Mouse (Mus musculus): ENCODE results near the gene Rps17.

The Rps17 gene

DNA sequence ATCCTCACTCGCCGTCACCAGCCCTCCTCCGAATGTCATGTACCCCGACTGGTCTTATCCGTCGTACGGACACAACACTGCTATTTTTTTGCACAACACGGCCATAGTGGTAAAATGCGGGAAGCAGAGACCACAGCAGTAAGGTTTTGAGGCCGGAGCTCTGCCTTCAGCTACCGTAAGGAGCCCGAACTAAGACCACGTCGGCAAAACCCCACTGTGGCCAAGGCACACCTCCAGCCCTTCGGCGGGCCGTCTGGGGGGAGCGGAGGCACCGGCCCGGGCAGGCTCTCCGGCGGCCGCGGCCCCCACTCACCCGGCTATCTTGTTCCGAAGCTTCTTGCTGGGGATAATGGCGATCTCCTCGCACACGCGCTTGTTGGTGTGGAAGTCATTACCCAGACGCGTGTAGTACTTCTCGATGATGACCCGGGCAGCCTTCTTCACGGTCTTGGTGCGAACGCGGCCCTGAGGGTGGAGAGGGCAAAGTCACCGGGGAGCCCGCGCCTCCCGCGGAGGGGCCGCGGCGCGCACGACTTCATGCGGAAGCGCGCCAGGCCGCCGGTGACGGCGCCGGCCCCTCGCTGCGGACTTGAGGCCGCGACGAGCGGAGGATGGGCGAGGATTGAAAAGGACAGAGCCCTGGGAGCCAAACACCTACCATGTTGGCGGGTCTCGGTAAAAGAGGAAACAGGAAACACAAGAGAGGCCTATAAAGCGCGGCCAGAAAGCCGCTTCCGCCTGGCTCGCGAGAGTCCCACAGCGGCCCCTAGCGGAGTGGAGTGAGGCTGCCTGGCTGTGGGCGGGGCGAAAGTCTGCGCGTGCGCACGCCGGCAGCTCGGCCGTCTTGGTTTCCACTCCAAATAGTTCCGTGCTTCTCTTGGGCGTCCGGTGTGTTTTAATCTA, at the start of gene Rps17:
Gene Rps17, minus strand, starts transcription at position 711 of the 903 bp plus-strand sequence.
- DNase-seq (ENCODE audit: low read depth, low spot score): peak; percentile 89

DNA sequence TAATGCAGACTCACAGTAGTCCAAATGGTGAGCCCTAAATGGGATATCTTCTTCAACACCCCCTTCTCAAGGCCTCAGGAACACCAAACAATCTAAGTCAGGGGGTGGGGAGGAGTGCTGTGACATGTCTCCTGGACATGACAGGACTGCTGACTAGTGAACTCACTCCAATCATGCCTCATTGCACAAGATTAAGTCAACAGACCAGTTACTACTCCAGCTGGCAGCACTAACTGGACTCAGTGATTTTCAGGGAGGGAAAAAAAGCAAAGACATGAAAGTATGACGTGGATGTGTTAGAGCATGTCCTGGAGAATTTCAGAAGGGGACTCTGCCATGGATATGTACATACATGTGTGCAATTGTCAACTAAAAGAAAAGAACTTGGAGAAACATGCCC, 34.3 kb upstream of the Rps17 start:
- DNase-seq (ENCODE audit: low read depth, low spot score): no peak

DNA sequence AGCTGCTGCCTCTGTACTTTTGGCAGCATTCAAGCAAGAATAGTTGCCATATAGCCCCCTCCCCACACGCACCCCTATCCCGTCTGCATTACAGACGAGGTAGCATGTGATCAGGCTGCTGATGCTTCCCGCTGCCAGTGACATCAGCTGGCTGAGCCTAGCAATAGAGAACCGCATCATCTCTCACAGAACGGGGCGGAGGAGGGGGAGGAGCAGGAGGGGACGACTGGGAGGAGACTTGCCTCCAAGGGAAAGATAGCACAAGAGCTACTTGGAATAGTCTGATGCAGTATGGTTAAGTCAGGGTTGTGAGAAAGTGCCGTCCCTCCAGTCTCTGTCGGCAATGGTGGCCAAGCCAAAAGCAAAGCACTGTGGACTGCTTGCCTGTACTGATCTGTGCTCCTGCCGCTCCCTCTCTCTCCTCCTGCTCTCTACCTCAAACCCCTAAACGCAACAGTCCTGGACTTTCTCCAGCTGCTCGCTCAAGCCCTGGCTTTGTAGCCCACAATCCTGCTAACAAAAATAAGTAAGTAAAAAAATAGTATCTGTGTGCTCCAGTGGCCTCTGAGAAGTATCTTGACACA, 27.4 kb upstream of the Rps17 start:
- DNase-seq (ENCODE audit: low read depth, low spot score): no peak

DNA sequence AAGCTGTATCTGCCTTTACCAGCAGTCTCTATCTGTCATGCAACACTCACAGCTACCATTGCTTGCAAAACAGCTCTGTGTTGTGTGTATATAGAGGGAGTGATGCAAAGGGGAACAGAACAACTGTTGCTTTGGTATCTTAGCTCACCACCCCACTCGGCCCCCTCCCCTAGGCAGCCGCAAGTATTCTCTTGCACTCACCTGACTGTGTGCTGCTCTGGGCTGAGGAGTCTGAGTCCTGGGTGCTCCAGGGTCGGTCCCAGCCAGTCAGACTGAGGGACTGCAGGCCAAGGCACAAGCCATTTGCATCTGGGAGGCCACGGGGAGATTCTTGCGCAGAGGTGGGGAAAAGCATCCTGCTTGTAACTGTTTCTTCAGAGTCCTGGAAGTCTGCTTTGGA, 26.8 kb upstream of the Rps17 start:
- DNase-seq (ENCODE audit: low read depth, low spot score): no peak

DNA sequence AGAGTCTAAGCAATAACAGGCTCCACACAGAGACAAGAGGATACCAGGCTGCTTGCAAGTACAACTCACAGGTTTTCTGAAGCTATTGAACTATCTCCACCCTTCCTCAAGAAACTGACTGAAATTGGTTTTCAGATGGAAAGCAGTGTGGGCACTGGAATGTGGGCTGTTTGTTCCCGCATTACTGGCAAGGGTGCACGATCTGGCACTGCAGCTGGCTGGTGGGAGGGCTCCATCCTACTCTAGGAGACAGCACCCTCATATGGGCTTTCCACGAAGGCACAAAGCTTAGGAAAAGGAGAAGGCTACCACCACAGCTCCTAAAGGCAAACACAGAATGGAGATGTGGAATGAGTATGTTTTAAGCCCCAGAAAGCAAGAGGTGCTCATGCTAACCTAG, 24.7 kb upstream of the Rps17 start:
- no peak for DNase-seq (ENCODE audit: low read depth, low spot score)

DNA sequence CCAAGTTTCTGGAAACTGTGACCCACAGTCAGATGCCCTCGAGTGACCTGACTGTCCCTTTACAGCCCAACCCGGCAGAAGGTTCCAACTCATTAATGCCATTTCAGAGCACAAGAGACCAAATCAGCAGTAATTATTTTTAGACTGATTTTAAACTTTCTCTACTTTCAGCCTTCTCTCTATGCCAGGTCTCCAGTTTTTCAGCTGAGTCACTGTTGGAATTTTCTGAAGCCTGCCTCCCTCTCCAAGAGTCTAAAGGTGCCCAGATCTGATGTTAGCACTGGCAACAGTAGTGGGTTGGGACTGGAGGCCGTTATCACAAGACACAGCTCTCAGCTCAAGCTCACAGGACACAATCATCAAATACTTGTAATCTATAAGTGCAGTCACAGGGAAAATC, 22.9 kb upstream of the Rps17 start:
- DNase-seq (ENCODE audit: low read depth, low spot score): no peak

DNA sequence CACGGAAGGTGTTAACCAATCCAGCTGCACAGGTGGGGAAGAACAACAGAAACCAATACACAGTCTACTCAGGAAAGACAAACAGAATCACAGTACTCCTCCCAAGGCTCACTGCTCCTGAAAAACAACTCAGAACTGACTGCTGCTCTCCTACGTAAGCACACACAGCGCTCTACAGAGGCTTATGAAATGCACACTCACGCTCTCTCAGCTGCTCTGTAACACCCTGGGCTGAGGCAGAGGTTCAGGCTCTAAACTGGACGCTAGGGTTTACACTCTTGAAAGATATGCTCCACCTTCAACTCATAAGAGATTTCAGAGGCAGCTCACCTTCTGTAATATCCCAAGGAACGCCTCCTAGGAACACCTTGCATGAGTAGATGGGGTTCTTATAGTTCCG, 11.9 kb upstream of the Rps17 start:
- no peak for DNase-seq (ENCODE audit: low read depth, low spot score)

DNA sequence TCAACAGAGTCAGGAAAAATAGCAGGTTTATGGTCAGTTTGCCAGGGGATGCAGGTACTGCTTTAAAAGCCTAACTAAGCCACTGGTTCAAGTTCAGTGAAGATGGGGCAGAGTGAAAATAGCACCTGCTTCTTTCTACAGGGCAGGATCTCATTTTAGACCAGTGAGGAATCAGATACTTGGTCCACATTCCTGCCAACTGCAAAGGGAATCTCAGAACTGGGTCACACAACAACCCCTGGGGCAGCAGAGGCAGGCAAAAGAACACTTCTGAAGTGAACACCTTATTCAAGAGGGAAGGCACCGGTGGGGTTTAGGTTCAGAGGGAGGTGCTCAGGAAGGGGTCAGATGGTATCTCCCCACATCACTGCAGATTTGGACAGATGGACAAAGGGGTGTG, 11.3 kb upstream of the Rps17 start:
- DNase-seq (ENCODE audit: low read depth, low spot score): no peak

DNA sequence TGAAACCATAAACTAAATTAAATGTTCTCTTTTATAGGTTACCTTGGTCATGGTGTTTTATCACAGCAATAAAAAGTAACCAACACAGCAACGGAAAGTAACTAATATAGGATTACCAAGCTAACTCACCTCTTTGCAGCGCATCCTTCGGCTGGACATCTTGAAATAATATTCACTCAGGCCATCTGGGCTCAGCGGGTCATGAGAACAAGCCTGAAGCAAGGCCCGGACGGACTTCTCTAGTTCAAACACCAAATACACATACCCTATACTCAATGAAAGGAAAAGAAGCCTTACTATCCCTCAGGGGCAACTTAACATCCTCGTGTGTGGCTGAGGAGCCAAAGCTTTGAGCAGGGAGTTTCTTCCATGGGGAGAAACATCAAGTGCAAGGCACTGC, 10.7 kb upstream of the Rps17 start:
- DNase-seq (ENCODE audit: low read depth, low spot score): no peak

DNA sequence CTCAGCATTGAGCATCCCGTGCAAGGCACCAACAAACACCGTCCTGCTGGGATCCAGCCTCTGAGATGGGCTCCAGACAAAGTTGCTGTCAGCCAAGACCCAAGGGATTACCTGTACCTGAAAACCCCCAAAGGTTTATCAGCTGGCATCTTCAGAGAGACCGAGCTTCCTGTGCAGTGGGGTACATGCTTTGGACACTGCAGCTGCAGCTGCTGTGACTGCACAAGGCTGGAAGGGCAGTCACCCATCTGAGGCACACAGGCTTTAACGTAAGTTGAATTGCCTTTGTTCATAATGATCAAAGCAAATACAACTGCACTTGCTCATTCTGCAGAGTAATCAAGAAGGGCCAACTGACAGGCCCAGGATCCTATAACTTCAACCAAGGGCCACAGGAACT, 6.8 kb upstream of the Rps17 start:
- no peak for DNase-seq (ENCODE audit: low read depth, low spot score)

DNA sequence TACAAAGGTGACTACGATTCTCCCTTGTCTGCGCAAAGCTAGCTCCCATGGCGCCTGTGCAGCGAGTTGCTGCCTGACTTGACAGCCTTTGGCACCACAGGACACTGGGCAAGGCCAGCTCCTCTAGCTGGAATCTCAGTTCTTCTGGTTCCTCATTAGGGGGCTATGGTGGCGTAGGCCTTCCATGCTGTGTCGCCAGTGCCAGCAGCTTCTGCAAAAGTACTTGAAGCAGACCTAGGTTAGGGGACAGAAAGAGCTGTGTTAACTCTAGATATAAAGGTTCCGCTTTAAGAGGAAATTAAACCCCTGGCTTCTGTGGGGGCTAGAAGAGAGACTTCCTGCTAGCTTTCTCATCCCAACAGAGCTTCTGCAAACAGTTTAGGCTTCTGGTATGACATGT, 3.2 kb upstream of the Rps17 start:
- DNase-seq (ENCODE audit: low read depth, low spot score): no peak

DNA sequence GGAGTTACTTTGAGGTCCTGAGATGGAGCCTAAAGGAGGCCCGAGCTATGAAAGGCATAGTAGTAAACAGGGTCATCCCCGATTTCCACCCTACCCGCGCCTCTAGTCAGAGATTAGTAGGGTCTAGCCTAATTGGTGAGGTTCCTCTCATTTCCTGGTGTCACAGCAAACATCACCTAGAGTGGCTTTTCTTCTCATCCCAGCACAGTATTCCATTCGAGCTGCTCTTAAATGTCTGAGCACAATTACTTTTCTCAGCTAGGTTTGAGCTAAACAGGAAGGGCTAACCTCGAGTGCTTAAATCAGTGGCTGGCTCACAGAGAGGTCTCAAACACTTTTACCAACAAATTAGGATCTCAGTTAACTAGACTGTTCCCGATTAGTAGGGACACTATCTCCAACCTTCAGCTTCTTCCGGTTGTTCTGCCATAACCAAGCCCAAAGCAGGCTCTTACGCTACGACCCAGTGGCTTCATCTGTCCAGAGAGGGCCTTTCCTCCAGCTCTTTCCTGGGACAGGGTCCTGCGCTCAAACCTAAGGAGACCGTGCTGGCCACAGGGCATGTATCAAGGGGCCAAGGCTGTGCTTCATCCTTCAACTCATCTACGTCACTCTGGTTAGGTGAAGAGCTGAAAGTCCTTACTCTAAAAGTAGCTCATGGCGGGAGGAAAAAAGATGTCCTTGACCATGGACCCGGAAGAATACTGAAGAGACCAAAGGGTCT, 555 bp upstream of the Rps17 start:
- no peak for DNase-seq (ENCODE audit: low read depth, low spot score)

DNA sequence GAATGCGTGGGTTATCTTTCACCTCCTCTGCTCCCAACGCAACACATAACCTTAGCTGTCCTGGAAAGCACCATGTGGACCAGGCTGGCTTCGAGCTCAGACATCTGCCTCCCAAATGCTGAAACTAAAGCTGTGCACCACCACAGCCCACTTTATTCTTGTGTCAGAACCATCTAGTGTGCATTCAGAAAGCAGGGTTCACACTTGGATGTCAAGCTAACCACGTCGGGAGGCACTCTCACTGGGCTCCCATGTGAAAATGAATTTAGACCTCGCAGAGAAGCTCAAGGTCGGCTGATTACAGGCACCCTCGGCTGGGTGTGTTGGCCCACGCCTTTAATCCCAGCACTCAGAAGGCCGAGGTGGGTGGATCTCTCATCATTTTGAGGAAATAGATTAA, 1.2 kb downstream of the Rps17 start:
- no peak for DNase-seq (ENCODE audit: low read depth, low spot score)

DNA sequence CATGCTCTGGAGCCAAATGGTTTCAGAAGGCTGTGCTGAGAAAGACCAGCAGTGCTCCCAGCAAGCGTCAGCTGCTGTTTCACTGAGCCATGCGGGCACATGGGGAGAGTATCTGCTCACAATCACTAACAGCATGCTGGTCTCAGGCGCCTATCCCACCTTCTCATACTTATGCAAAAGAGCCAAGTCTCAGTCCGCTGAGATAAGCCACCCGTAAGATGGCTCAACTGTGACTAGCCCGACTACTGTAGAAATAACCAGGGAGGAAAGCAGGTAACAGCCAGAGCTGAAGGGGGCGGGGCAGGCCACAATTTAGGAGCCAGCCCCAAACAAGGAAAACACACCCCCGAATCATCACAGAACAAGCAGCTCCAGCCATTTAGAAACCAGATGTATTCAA, 1.7 kb downstream of the Rps17 start:
- DNase-seq (ENCODE audit: low read depth, low spot score): no peak

DNA sequence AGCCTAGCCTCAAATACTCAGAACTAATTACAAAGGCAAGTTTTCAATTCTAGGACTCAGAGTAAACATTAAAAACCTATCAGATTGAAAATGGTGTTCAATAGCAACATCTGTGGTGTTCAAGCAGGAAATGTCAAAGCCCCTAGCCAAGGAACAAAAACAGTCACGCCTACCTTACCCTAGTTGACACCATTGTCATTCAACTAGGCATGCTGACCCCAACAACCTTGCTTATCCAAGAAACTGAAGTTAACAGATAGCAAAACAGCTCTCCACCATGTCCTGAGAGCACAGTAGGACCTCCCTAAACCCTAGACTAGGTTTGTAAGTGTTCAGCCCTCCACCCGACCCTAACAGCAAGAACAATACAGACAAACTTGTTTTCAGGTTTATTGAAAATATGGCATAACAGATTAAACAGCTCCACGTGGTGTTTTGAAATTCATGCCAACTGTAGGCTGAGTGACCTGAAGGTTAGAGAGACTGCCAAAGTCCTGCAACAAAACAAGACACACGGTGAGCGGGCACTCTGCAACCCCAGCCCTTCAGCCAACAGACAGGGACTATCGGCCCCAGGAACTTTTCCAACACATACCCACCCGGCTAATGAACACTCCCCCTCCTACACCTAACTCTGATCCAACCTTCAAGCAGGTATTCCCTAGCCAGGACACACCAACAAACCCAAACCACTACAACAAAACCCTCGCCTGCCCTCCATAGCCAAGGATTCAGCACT, 2.5 kb downstream of the Rps17 start:
- DNase-seq (ENCODE audit: low read depth, low spot score): no peak

DNA sequence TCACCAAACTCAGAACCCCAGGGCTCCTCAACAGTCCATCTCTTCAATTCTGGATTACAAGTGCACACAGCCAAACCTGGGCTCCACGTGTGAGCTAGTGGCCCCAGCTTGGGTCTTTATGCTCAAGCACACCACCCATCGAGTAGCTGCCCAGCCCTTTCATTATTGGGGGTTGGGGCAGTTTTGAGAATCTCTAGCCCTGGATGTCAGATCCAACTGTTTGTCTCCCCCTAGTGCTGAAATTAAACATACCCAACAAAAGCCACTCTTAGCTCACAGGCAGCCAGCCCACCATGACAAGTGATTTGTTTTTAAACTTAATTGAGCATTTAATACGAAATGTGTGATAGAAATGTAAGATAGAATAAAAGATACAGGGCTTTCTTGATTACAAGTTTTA, 3.5 kb downstream of the Rps17 start:
- no peak for DNase-seq (ENCODE audit: low read depth, low spot score)

DNA sequence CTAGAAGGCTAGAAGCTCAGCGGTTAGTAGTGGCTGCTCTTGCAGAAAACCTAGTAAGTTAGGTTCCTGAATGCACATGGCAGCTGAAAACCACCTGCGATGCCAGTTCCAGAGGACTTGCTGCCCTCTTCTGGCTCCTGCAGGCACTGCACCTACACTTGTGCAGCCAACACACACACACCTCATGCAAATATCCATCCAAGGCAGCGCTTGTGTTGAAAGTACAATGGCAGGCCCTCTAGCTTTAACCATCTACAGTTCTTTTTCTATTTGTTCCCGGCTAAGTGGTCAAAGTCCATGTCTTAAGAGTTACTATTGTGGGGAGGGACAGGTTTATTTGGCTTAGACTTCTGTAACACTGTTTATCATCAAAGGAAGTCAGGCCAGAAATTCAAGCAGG, 5.3 kb downstream of the Rps17 start:
- DNase-seq (ENCODE audit: low read depth, low spot score): no peak

DNA sequence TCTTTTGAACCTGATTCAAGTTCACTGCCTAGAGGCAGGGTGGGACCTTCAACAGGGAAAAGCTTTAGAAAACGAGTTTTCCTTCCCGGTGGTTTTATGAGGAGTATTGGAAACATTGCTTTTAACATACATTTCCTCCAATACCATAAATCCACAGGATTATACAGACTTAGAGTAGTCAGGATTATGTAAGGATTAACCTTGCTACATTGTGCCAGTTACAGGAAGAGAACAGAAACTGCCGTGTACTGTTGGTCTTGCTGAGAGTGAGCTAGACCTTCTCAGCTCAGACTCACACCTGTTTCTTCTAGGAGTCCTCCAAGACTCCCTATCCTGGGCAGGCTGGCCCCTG, 6.6 kb downstream of the Rps17 start:
- DNase-seq (ENCODE audit: low read depth, low spot score): no peak

DNA sequence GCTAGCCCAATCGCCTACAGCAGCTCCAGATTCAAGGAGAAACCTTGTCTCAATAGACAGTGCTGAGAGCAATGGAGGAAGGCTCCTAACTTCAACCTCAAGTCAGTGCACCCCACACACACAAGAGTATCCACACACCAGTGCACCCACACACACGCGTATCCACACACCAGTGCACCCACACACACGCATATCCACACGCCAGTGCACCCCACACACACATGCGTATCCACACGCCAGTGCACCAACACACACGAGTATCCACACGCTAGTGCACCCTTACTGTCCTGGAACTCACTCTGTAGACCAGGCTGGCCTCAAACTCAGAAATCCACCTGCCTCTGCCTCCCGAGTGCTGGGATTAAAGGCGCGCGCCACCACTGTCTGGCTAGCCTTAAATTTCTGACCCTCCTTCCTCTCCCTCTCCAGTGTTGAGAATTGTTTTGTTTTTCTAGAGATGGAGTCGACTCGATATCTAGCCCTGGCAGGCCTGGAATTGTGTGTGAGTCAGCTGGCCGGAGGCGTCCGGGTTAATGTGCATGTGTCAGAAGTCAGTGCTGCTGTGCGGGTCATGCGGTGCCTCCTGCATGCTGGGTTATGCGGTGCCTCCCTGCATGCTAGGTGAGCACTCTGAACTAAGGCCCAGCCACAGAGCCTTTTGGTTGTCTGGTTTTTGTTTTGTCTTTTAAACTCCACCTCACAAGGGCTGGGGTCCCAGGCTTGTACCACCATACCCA, 7.1 kb downstream of the Rps17 start:
- no peak for DNase-seq (ENCODE audit: low read depth, low spot score)

DNA sequence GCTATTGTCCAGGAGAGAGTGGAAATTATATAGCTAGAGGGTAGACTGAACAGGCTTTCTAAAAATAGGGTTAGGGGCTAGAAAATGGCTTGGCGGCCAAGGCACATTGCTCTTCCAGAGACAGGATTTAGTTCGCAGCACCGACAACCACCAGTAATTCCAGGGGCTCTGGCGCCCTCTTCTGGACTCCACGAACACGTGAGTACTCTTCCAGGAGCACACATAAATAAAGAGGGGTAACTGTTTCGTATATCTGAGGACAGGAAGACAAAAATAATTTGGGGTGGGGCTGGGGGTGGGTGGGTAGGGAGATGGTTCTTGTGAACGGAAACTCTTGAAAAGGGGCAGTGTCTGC, 8.6 kb downstream of the Rps17 start:
- DNase-seq (ENCODE audit: low read depth, low spot score): no peak

DNA sequence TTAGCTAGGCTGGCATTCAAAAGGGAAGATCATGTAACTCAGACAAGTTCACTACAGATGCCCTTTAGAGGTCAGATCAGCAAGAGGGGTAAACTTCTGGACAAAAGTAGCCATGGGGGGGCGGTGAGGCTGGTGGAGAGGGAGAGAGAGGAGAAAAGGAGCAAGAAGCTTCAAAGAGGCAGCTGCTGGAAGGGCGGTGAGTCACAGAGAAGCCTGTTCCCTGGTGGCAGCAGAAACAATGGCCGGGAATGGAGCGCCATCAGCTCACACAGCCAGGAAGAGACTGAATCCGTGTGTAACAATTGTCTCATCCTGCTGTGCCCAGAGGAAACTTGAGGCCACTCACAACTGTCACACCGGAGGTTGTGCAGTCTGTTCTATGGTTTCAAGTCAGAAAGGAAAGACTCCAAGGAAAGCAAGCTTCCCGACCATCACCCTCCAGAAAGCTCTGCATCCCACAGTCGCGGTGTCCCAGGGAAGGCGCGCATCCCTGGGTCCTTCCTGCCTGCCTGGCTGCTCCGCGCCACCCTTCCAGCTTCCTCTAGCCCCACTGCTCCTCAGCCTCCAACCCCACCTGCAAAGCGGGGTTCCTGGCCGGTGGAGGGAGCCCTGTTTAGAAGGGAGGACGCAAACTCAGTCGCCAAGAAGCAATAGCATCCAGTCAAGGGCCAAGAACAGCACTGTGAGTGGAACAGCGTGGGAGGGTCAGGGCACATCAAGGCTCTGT, 9.2 kb downstream of the Rps17 start:
- DNase-seq (ENCODE audit: low read depth, low spot score): no peak

All from c-Kit-negative CD71-positive TER-119-positive erythroid progenitor cells, embryonic 14.5 days (primary cell).